Mouse (Mus musculus) hematopoietic stem cell, adult 5-6 weeks (primary cell): ENCODE measurements at regions not wholly inside any gene's neighbourhood (a gene's known extent, or its start where the extent isn't known, plus 50 kb on each side); places are given as distances from the start of the nearest gene placed in this dataset.
A peak's percentile ranks its signal among the peaks of the same experiment; 100 is the strongest.

Experiments used
- ATAC-seq, 2 experiments: fragments of 125-278 bp in 1 of 2; replicated peaks in 1 of 2; 2 replicates each; pipeline ENCODE4 v1.8.0; 2016 to 2017; ENCODE audit warnings: inconsistent platforms in 2 of 2, mild to moderate bottlenecking in 2 of 2, moderate number of reproducible peaks in 2 of 2, low read depth in 1 of 2, moderate TSS enrichment in 1 of 2; ENCODE audit not compliant: low FRiP score in 2 of 2, poor library complexity in 2 of 2, severe bottlenecking in 2 of 2, insufficient read depth in 1 of 2, low TSS enrichment in 1 of 2

GRCm38 (mm10) chr7:71507379-71507778 is 156.1 kb upstream of the Gm10295 start:
- no peak for ATAC-seq

- peak; percentile 91 to 94 for ATAC-seq
Measured at GRCm38 (mm10) chr7:71500719-71501118, 149.4 kb upstream of the Gm10295 start.

- no peak for ATAC-seq
Measured at GRCm38 (mm10) chr7:71498123-71498522, 146.8 kb upstream of the Gm10295 start.

GRCm38 (mm10) chr7:71491128-71491527 is 139.8 kb upstream of the Gm10295 start:
- ATAC-seq: no peak

- ATAC-seq: no peak
Measured at GRCm38 (mm10) chr7:71488016-71488650, 136.8 kb upstream of the Gm10295 start.

GRCm38 (mm10) chr7:71475383-71475782 is 124.1 kb upstream of the Gm10295 start:
- ATAC-seq: no peak

- no peak for ATAC-seq
Measured at GRCm38 (mm10) chr7:71472384-71473141, 121.3 kb upstream of the Gm10295 start.

- ATAC-seq: peak; percentile 49 to 57; a peak in 2 of 4 replicates
Measured at GRCm38 (mm10) chr7:71471658-71472383, 120.5 kb upstream of the Gm10295 start.

GRCm38 (mm10) chr7:71471319-71471657 is 120.0 kb upstream of the Gm10295 start:
- ATAC-seq: peak in 1 of 2 experiments; percentile 60; a peak in 2 of 4 replicates

- no peak for ATAC-seq
Measured at GRCm38 (mm10) chr7:71470418-71470817, 119.1 kb upstream of the Gm10295 start.

- no peak for ATAC-seq
Measured at GRCm38 (mm10) chr7:71469951-71470350, 118.7 kb upstream of the Gm10295 start.

GRCm38 (mm10) chr7:71467436-71468127 is 116.3 kb upstream of the Gm10295 start:
- no peak for ATAC-seq

- ATAC-seq: no peak
Measured at GRCm38 (mm10) chr7:71464127-71464526, 112.8 kb upstream of the Gm10295 start.

GRCm38 (mm10) chr7:71463565-71463964 is 112.3 kb upstream of the Gm10295 start:
- ATAC-seq: peak; percentile 69 to 88; a peak in 3 of 4 replicates

GRCm38 (mm10) chr7:71459805-71460204 is 108.5 kb upstream of the Gm10295 start:
- no peak for ATAC-seq

GRCm38 (mm10) chr7:71458104-71458754 is 106.9 kb upstream of the Gm10295 start:
- no peak for ATAC-seq

GRCm38 (mm10) chr7:71457409-71458103 is 106.3 kb upstream of the Gm10295 start:
- no peak for ATAC-seq
